Mouse (Mus musculus) kidney, adult 11 months (tissue): ENCODE measurements around the gene Gcsh.
A peak's percentile ranks its signal among the peaks of the same experiment; 100 is the strongest.

Experiments
- DNase-seq: peaks from one replicate; pipeline ENCODE4 v3.0.0; 2022

Gcsh gene

GRCm38 (mm10) chr8:116993095-116993867 lies at the start of gene Gcsh:
Gcsh (minus strand) TSS chr8:116993537.
- DNase-seq = peak; percentile 100

- DNase-seq = no peak
Observed at GRCm38 (mm10) chr8:117039843-117040242, 46.5 kb upstream of the Gcsh start.

GRCm38 (mm10) chr8:117037374-117037935 lies 44.1 kb upstream of the Gcsh start:
- DNase-seq = no peak

- no peak for DNase-seq
Observed at GRCm38 (mm10) chr8:117033393-117033792, 40.1 kb upstream of the Gcsh start.

- DNase-seq = no peak
Observed at GRCm38 (mm10) chr8:117032609-117033008, 39.3 kb upstream of the Gcsh start.

GRCm38 (mm10) chr8:117031476-117031875 lies 38.1 kb upstream of the Gcsh start:
- no peak for DNase-seq

- no peak for DNase-seq
Observed at GRCm38 (mm10) chr8:117028686-117029085, 35.3 kb upstream of the Gcsh start.

GRCm38 (mm10) chr8:117027601-117028000 lies 34.3 kb upstream of the Gcsh start:
- no peak for DNase-seq

- no peak for DNase-seq
Observed at GRCm38 (mm10) chr8:117022297-117022993, 29.1 kb upstream of the Gcsh start.

GRCm38 (mm10) chr8:117019323-117020275 lies 26.3 kb upstream of the Gcsh start:
- DNase-seq = no peak

GRCm38 (mm10) chr8:117017896-117018295 lies 24.6 kb upstream of the Gcsh start:
- DNase-seq = no peak

- no peak for DNase-seq
Observed at GRCm38 (mm10) chr8:117017006-117017405, 23.7 kb upstream of the Gcsh start.

- no peak for DNase-seq
Observed at GRCm38 (mm10) chr8:117015670-117016069, 22.3 kb upstream of the Gcsh start.

GRCm38 (mm10) chr8:117011366-117011765 lies 18.0 kb upstream of the Gcsh start:
- DNase-seq = no peak

GRCm38 (mm10) chr8:116994016-116994716 lies 829 bp upstream of the Gcsh start:
- DNase-seq = no peak

GRCm38 (mm10) chr8:116992176-116992971 lies 963 bp downstream of the Gcsh start:
- peak; percentile 79 for DNase-seq

- no peak for DNase-seq
Observed at GRCm38 (mm10) chr8:116991241-116991640, 2.1 kb downstream of the Gcsh start.

- DNase-seq = no peak
Observed at GRCm38 (mm10) chr8:116989842-116990241, 3.5 kb downstream of the Gcsh start.

- DNase-seq = peak; percentile 34
Observed at GRCm38 (mm10) chr8:116980117-116980516, 13.2 kb downstream of the Gcsh start.

GRCm38 (mm10) chr8:116978631-116979256 lies 14.6 kb downstream of the Gcsh start, which contains the start of gene 1700030J22Rik:
1700030J22Rik (minus strand) TSS chr8:116978959.
- peak; percentile 98 for DNase-seq

GRCm38 (mm10) chr8:116978052-116978451 lies 15.3 kb downstream of the Gcsh start:
- DNase-seq = no peak
